Comparison of ENCODE assay signal across 10 mouse cellular contexts in genomic region chr17:44038656-44039055, GRCm38 (mm10). TPM values are rescaled to one million over a fixed set of nuclear protein-coding genes. Genes with fewer than 3 reads are reported as not detected.
A peak's percentile ranks its signal among the peaks of the same experiment; 100 is the strongest.
DNase-seq lines count a peak whose midpoint lies in the region; ATAC-seq and TF ChIP-seq lines count a peak whose summit lies in the region.
"Had no signal": no experiment of that assay in that cellular context is flagged by ENCODE, and none has a peak within 500 bp of the region (broad histone marks: within the 10 kb centered on the region; RNA-seq: fewer than 3 reads in every experiment).

No protein-coding gene starts in this region.

- ATAC-seq in midbrain, embryonic 16.5 days, result peak; percentile 55; the same call in 1 of the 2 replicates
- ATAC-seq in erythroid progenitor cell, adult 5-6 weeks (replicated peaks; ENCODE audit: low FRiP score, poor library complexity, severe bottlenecking), result no peak

- 55% methylated on average over 9 of the region's 9 CpGs for WGBS in midbrain, embryonic 16.5 days

- no peak overlapping the region for H3K9ac ChIP-seq in midbrain, embryonic 16.5 days (ENCODE audit: low read depth, low read length)
- H3K9ac ChIP-seq: lung, embryonic 15.5 days had no signal

- DNase-seq in gastrocnemius, adult 2 months, result peak; percentile 30
- DNase-seq in gastrocnemius, postnatal 25 days, result no peak
- DNase-seq in urinary bladder, postnatal 25 days (ENCODE audit: low spot score), result peak; percentile 9
- DNase-seq in urinary bladder, adult 2 months (ENCODE audit: low spot score), result no peak
- DNase-seq in fibroblast of lung, adult 2 months (ENCODE audit: low read depth), result peak; percentile 26
- peak; percentile 31 to 67 for DNase-seq in kidney, postnatal 36 days

- peak; percentile 68 for TF ChIP-seq CTCF in gastrocnemius, adult 2 months (IDR thresholded peaks at IDR 0.05)

- H3K4me2 ChIP-seq in midbrain, embryonic 16.5 days (ENCODE audit: low read length), result no peak overlapping the region
- H3K4me2 ChIP-seq: lung, embryonic 15.5 days had no signal

- H3K4me1 ChIP-seq in midbrain, embryonic 16.5 days (ENCODE audit: control insufficient read depth, insufficient read depth, low read length), result no peaks in the 10 kb centered on the region
- H3K4me1 ChIP-seq: lung, embryonic 15.5 days had no signal

- no peaks in the 10 kb centered on the region for H3K9me3 ChIP-seq in midbrain, embryonic 16.5 days (replicated peaks; ENCODE audit: control insufficient read depth, low read length, poor library complexity, severe bottlenecking)
- H3K9me3 ChIP-seq: lung, embryonic 15.5 days had no signal

- H3K27ac ChIP-seq in gastrocnemius, adult 2 months, result no peak overlapping the region
- no peak overlapping the region for H3K27ac ChIP-seq in midbrain, embryonic 16.5 days (ENCODE audit: low read length)
- H3K27ac ChIP-seq: lung, embryonic 15.5 days had no signal

- no peaks in the 10 kb centered on the region for H3K27me3 ChIP-seq in midbrain, embryonic 16.5 days (ENCODE audit: control insufficient read depth, insufficient read depth, low read depth, low read length)
- H3K27me3 ChIP-seq: lung, embryonic 15.5 days had no signal

- H3K4me3 ChIP-seq in gastrocnemius, adult 2 months, result no peak overlapping the region
- H3K4me3 ChIP-seq in midbrain, embryonic 16.5 days (ENCODE audit: low read depth, low read length), result no peak overlapping the region
- H3K4me3 ChIP-seq: lung, embryonic 15.5 days had no signal

- intact Hi-C loops in gastrocnemius, adult 2 months (cut with DNase I), result loop anchor here (1.0 to 5.0 kb wide), 3 partner anchors 155 to 341 kb away; partner anchors contain the start of gene Rcan2

- H3K36me3 ChIP-seq in midbrain, embryonic 16.5 days (ENCODE audit: control insufficient read depth, insufficient read depth, low read length), result no peaks in the 10 kb centered on the region; the same call in 1 of the 2 replicates
- H3K36me3 ChIP-seq: G1E; lung, embryonic 15.5 days had no signal

RNA-seq across cellular contexts. Expression of gene Enpp5, which starts 40.0 kb away (rescaled TPM):
- 1 to 10 TPM; 6.2 to 7.1 TPM for total RNA-seq in gastrocnemius, adult 2 months (2021)
- 1 to 10 TPM; 4.1 to 6.0 TPM for total RNA-seq in gastrocnemius, postnatal 25 days (2021)
- polyA plus RNA-seq in urinary bladder, adult 2 months (2012; rRNA removed), result 93.3 and 101 TPM in 2 replicates
- 138 and 147 TPM in 2 replicates for polyA plus RNA-seq in midbrain, embryonic 16.5 days (2015; fragmentation: Nextera tagmentation; extraction: Ambion mirVana)
- total RNA-seq in erythroid progenitor cell, adult 5-6 weeks (2015; ENCODE audit: low replicate concordance), result 2.5 and 6.5 TPM in 2 replicates
- 1.2 and 3.0 TPM in 2 replicates for total RNA-seq in erythroid progenitor cell, adult 5-6 weeks (2017; ENCODE audit: low replicate concordance)
- polyA plus RNA-seq: G1E had no signal

Comparison
In these comparisons a context has a peak if more than half of its experiments do, and no peak if none do; other contexts are left out.
1. DNase-seq: peak in gastrocnemius, adult 2 months (single experiment), urinary bladder, postnatal 25 days (single experiment), fibroblast of lung, adult 2 months (single experiment) and kidney, postnatal 36 days (2 of 2); none in gastrocnemius, postnatal 25 days (single experiment) and urinary bladder, adult 2 months (single experiment).